Mouse (Mus musculus) spleen, adult 2 months (tissue): ENCODE measurements around the gene Ttc19.

Experiments
- CTCF ChIP-seq: fragments of 200-500 bp; IDR thresholded peaks from 2 replicates; pipeline ENCODE4 v1.5.1; 2011; ENCODE audit warnings: mild to moderate bottlenecking, inconsistent platforms; ENCODE audit not compliant: insufficient read depth, insufficient read length, insufficient replicate concordance; ENCODE audit errors: extremely low read depth
- POLR2A ChIP-seq: fragments of 200-500 bp; IDR thresholded peaks from 2 replicates; pipeline ENCODE4 v1.6.1; 2011; ENCODE audit warnings: low read depth, low read length, inconsistent platforms

- TF ChIP-seq CTCF: no peak
- TF ChIP-seq POLR2A: no peak
These were observed 3.7 kb downstream of the Ttc19 start for GRCm38 (mm10) chr11:62285020-62285419.
